Mouse (Mus musculus) midbrain, postnatal 0 days (tissue): ENCODE measurements at regions not wholly inside any gene's neighbourhood (a gene's known extent, or its start where the extent isn't known, plus 50 kb on each side); places are given as distances from the start of the nearest gene placed in this dataset.

ENCODE experiments used
- ATAC-seq: fragments of 200-750 bp; cut with Nextera tagmentation; 2 replicates; pipeline ENCODE4 v1.8.0; 2017; ENCODE audit warnings: moderate number of reproducible peaks, mild to moderate bottlenecking, moderate TSS enrichment, moderate library complexity; ENCODE audit not compliant: low FRiP score
- DNase-seq: peaks from one replicate; pipeline ENCODE4 v3.0.0-alpha.2; 2015; ENCODE audit warnings: low spot score
- H3K27ac ChIP-seq: fragments of 300-500 bp; sonication (generic); 2 replicates; pipeline ENCODE4 v1.5.1; 2014; ENCODE audit warnings: low read depth, mild to moderate bottlenecking, low read length, mixed read lengths
- H3K27me3 ChIP-seq: fragments of 300-500 bp; sonication (generic); 2 replicates; pipeline ENCODE4 v1.6.1; 2014; ENCODE audit warnings: low read length, control low read depth, mixed read lengths; ENCODE audit not compliant: insufficient read depth
- H3K36me3 ChIP-seq: fragments of 300-500 bp; sonication (generic); 2 replicates; pipeline ENCODE4 v1.6.1; 2014; ENCODE audit warnings: low read length, control low read depth, mixed read lengths; ENCODE audit not compliant: insufficient read depth
- H3K4me1 ChIP-seq: fragments of 300-500 bp; sonication (generic); 2 replicates; pipeline ENCODE4 v1.6.1; 2014; ENCODE audit warnings: mild to moderate bottlenecking, control low read depth, antibody characterized with exemption, low read length, mixed read lengths; ENCODE audit not compliant: insufficient read depth
- H3K4me2 ChIP-seq: fragments of 300-500 bp; sonication (generic); 2 replicates; pipeline ENCODE4 v1.6.1; 2014; ENCODE audit warnings: low read depth, mild to moderate bottlenecking, low read length, mixed read lengths; ENCODE audit not compliant: poor library complexity, severe bottlenecking
- H3K4me3 ChIP-seq: fragments of 300-500 bp; sonication (generic); 2 replicates; pipeline ENCODE4 v1.5.1; 2014; ENCODE audit warnings: low read depth, mild to moderate bottlenecking, low read length, moderate library complexity
- H3K9ac ChIP-seq: fragments of 300-500 bp; sonication (generic); replicated peaks from 2 replicates; pipeline ENCODE4 v1.6.1; 2014; ENCODE audit warnings: mild to moderate bottlenecking, low read length, moderate library complexity, mixed read lengths; ENCODE audit not compliant: poor library complexity, severe bottlenecking
- H3K9me3 ChIP-seq: fragments of 300-500 bp; sonication (generic); 2 replicates; pipeline ENCODE4 v1.6.1; 2016; ENCODE audit warnings: low read length, control low read depth
- CTCF ChIP-seq: IDR thresholded peaks from 2 replicates; pipeline ENCODE4 v1.5.1; 2016; ENCODE audit warnings: antibody characterized with exemption, mild to moderate bottlenecking
- WGBS: fragments of 180-500 bp; shearing (Covaris S2); extraction: QIAGEN DNeasy Blood & Tissue Kit; methylation state at CpG from one replicate; pipeline ENCODE4 v1.1.7; 2014; 5-methylcytosine and 5-hydroxymethylcytosine counted together

DNA sequence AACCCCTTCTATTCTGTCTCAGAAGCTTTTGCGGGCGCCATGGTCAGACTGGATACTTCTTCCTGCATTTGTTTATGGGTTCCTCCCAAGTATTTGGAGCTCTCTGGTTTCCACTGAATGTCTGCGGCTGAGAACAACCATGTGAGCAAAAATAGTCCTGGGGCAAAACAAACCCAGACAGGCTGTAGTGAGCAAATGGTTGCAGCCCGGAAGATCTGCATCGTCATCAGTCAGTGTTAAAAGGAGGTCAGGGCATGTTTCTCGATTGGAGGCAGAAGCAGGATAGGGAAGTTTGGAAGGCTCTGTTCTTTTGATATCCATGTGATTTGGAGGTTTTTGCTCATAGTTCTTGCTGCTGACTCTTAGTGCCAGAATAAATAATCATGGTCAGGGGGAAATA is 492.1 kb upstream of the Jag1 start:
- WGBS, result 79% methylated on average over 6 of the region's 6 CpGs
- no peak for ATAC-seq

GRCm38 (mm10) chr2:137598136-137598535 is 481.7 kb upstream of the Jag1 start:
- WGBS, result 89% methylated on average over 7 of the region's 7 CpGs
- Histone ChIP-seq H3K4me2 (no peak overlapping the region), H3K4me1 (no peaks in the 10 kb centered on the region), H3K9ac (no peak overlapping the region), H3K27ac (no peak overlapping the region), H3K36me3 (no peaks in the 10 kb centered on the region), H3K27me3 (no peaks in the 10 kb centered on the region), H3K9me3 (no peaks in the 10 kb centered on the region), H3K4me3 (no peak overlapping the region)
- TF ChIP-seq CTCF, result no peak
- DNase-seq (no peak), ATAC-seq (no peak)

More for the DNA sequence above, 492.1 kb upstream of the Jag1 start:
- H3K9me3 ChIP-seq, result no peaks in the 10 kb centered on the region
- no peaks in the 10 kb centered on the region for H3K27me3 ChIP-seq
- no peak overlapping the region for H3K4me3 ChIP-seq
- no peaks in the 10 kb centered on the region for H3K36me3 ChIP-seq
- TF ChIP-seq CTCF, result no peak
- no peak for DNase-seq
- no peak overlapping the region for H3K27ac ChIP-seq
- no peaks in the 10 kb centered on the region for H3K4me1 ChIP-seq
- no peak overlapping the region for H3K4me2 ChIP-seq
- no peak overlapping the region for H3K9ac ChIP-seq

- no peak overlapping the region for H3K27ac ChIP-seq
- no peaks in the 10 kb centered on the region for H3K4me1 ChIP-seq
- H3K36me3 ChIP-seq, result no peaks in the 10 kb centered on the region
- no peak overlapping the region for H3K9ac ChIP-seq
- H3K9me3 ChIP-seq, result no peaks in the 10 kb centered on the region
- ATAC-seq, result no peak
- no peak overlapping the region for H3K4me3 ChIP-seq
- H3K27me3 ChIP-seq, result no peaks in the 10 kb centered on the region
- H3K4me2 ChIP-seq, result no peak overlapping the region
- TF ChIP-seq CTCF, result no peak
- no peak for DNase-seq
- 92% methylated on average over 4 of the region's 4 CpGs for WGBS
Measured at GRCm38 (mm10) chr2:137594509-137594908, 478.1 kb upstream of the Jag1 start.

- DNase-seq, result no peak
- H3K4me1 ChIP-seq, result no peaks in the 10 kb centered on the region
- no peak overlapping the region for H3K9ac ChIP-seq
- no peak overlapping the region for H3K27ac ChIP-seq
- H3K36me3 ChIP-seq, result no peaks in the 10 kb centered on the region
- ATAC-seq, result no peak
- no peak overlapping the region for H3K4me3 ChIP-seq
- no peak for TF ChIP-seq CTCF
- no peaks in the 10 kb centered on the region for H3K9me3 ChIP-seq
- 79% methylated on average over 1 of the region's 1 CpGs for WGBS
- H3K27me3 ChIP-seq, result no peaks in the 10 kb centered on the region
- H3K4me2 ChIP-seq, result no peak overlapping the region
Measured at GRCm38 (mm10) chr2:137591551-137591950, 475.1 kb upstream of the Jag1 start.

GRCm38 (mm10) chr2:137581491-137581890 is 465.0 kb upstream of the Jag1 start:
- Histone ChIP-seq H3K27me3 (no peaks in the 10 kb centered on the region), H3K9me3 (no peaks in the 10 kb centered on the region), H3K4me1 (no peaks in the 10 kb centered on the region), H3K4me3 (no peak overlapping the region), H3K27ac (no peak overlapping the region), H3K36me3 (no peaks in the 10 kb centered on the region), H3K9ac (no peak overlapping the region), H3K4me2 (no peak overlapping the region)
- DNase-seq (no peak), ATAC-seq (no peak)
- TF ChIP-seq CTCF, result no peak
- WGBS, result 19% methylated on average over 2 of the region's 2 CpGs

GRCm38 (mm10) chr2:137575750-137576149 is 459.3 kb upstream of the Jag1 start:
- WGBS, result 63% methylated on average over 3 of the region's 3 CpGs
- H3K4me3 ChIP-seq, result no peak overlapping the region
- no peaks in the 10 kb centered on the region for H3K36me3 ChIP-seq
- no peak for ATAC-seq
- no peak for TF ChIP-seq CTCF
- no peak overlapping the region for H3K9ac ChIP-seq
- no peaks in the 10 kb centered on the region for H3K4me1 ChIP-seq
- DNase-seq, result no peak
- H3K27ac ChIP-seq, result no peak overlapping the region
- H3K9me3 ChIP-seq, result no peaks in the 10 kb centered on the region
- no peaks in the 10 kb centered on the region for H3K27me3 ChIP-seq
- H3K4me2 ChIP-seq, result no peak overlapping the region
